ENCODE assay signal across 29 mouse cellular contexts in genomic region chr6:37580476-37580875, GRCm38 (mm10). TPM values are rescaled to one million over a fixed set of nuclear protein-coding genes. Genes with fewer than 3 reads are reported as not detected.
DNase-seq lines count a peak whose midpoint lies in the region; ATAC-seq and TF ChIP-seq lines count a peak whose summit lies in the region.
"Had no signal": no experiment of that assay in that cellular context is flagged by ENCODE, and none has a peak within 500 bp of the region (broad histone marks: within the 10 kb centered on the region; RNA-seq: fewer than 3 reads in every experiment).

No protein-coding gene starts in this region.

- H3K9ac ChIP-seq in intestine, embryonic 15.5 days = no peak overlapping the region
- H3K9ac ChIP-seq in intestine, postnatal 0 days (ENCODE audit: low read depth, low read length) = no peak overlapping the region
- H3K9ac ChIP-seq: embryonic facial prominence, embryonic 12.5 days; embryonic facial prominence, embryonic 15.5 days; forebrain, embryonic 12.5 days had no signal

- WGBS in intestine, embryonic 15.5 days = 55% methylated on average over 5 of the region's 5 CpGs
- WGBS in intestine, postnatal 0 days = 52% methylated on average over 5 of the region's 5 CpGs

- intact Hi-C loops in heart, postnatal 36 days (cut with DNase I) = no loop called here

- peak; percentile 61; the same call in 1 of the 2 replicates for ATAC-seq in intestine, embryonic 15.5 days
- no peak for ATAC-seq in intestine, postnatal 0 days
- ATAC-seq: forebrain, embryonic 14.5 days; forebrain, embryonic 16.5 days; Patski had no signal

- no peaks in the 10 kb centered on the region for H3K36me3 ChIP-seq in intestine, embryonic 15.5 days
- H3K36me3 ChIP-seq in intestine, postnatal 0 days (ENCODE audit: control insufficient read depth, insufficient read depth) = no peaks in the 10 kb centered on the region
- H3K36me3 ChIP-seq: embryonic facial prominence, embryonic 12.5 days; embryonic facial prominence, embryonic 15.5 days; forebrain, embryonic 10.5 days; forebrain, embryonic 12.5 days; G1E had no signal

- H3K27ac ChIP-seq in intestine, embryonic 15.5 days = no peak overlapping the region
- H3K27ac ChIP-seq in intestine, postnatal 0 days (ENCODE audit: low read depth, low read length) = no peak overlapping the region
- H3K27ac ChIP-seq: embryonic facial prominence, embryonic 12.5 days; embryonic facial prominence, embryonic 15.5 days; forebrain, embryonic 10.5 days; forebrain, embryonic 12.5 days had no signal

- H3K9me3 ChIP-seq in intestine, embryonic 15.5 days = no peaks in the 10 kb centered on the region
- H3K9me3 ChIP-seq in intestine, postnatal 0 days (ENCODE audit: control insufficient read depth) = no peaks in the 10 kb centered on the region
- H3K9me3 ChIP-seq: embryonic facial prominence, embryonic 12.5 days; embryonic facial prominence, embryonic 15.5 days; forebrain, embryonic 10.5 days; forebrain, embryonic 12.5 days; G1E had no signal

- no peaks in the 10 kb centered on the region for H3K27me3 ChIP-seq in intestine, embryonic 15.5 days (replicated peaks)
- H3K27me3 ChIP-seq in intestine, postnatal 0 days (replicated peaks; ENCODE audit: control insufficient read depth, insufficient read depth, low read length) = no peaks in the 10 kb centered on the region
- H3K27me3 ChIP-seq: embryonic facial prominence, embryonic 12.5 days; embryonic facial prominence, embryonic 15.5 days; forebrain, embryonic 12.5 days; Patski had no signal

- H3K4me3 ChIP-seq in intestine, embryonic 15.5 days (replicated peaks) = no peak overlapping the region
- H3K4me3 ChIP-seq in intestine, postnatal 0 days (ENCODE audit: low read depth, low read length) = no peak overlapping the region
- H3K4me3 ChIP-seq: embryonic facial prominence, embryonic 12.5 days; embryonic facial prominence, embryonic 15.5 days; erythroblast, embryonic 14.5 days; forebrain, embryonic 10.5 days; forebrain, embryonic 12.5 days had no signal

- DNase-seq in urinary bladder, postnatal 14 days (ENCODE audit: low spot score) = peak; percentile 6
- no peak for DNase-seq in urinary bladder, postnatal 4 days (ENCODE audit: low spot score in 2 of 2)
- DNase-seq in R1 (ENCODE audit: low read depth, low spot score) = peak; percentile 64
- no peak for DNase-seq in ovary, adult 18-20 months (ENCODE audit: low spot score)
- no peak for DNase-seq in heart, postnatal 36 days
- DNase-seq: adrenal gland, adult 2 months; adrenal gland, postnatal 10 days; adrenal gland, postnatal 25 days; cerebellum, adult 11 months; cerebellum, adult 18-20 months; cerebellum, adult 8-10 months; cerebellum, adult 9-11 months; cerebellum, postnatal 14 days; cerebellum, postnatal 36 days; embryo, embryonic 11 days had no signal

- H3K4me2 ChIP-seq in intestine, embryonic 15.5 days (replicated peaks) = no peak overlapping the region
- H3K4me2 ChIP-seq in intestine, postnatal 0 days (replicated peaks; ENCODE audit: low read depth) = no peak overlapping the region
- H3K4me2 ChIP-seq: embryonic facial prominence, embryonic 12.5 days; embryonic facial prominence, embryonic 15.5 days; forebrain, embryonic 12.5 days had no signal

- TF ChIP-seq CTCF in intestine, postnatal 0 days (IDR thresholded peaks at IDR 0.05; ENCODE audit: low read depth) = no peak

- H3K4me1 ChIP-seq in intestine, embryonic 15.5 days (replicated peaks) = no peaks in the 10 kb centered on the region
- H3K4me1 ChIP-seq in intestine, postnatal 0 days (replicated peaks; ENCODE audit: control insufficient read depth, insufficient read depth, low read length) = no peaks in the 10 kb centered on the region
- H3K4me1 ChIP-seq: embryonic facial prominence, embryonic 12.5 days; embryonic facial prominence, embryonic 15.5 days; forebrain, embryonic 10.5 days; forebrain, embryonic 12.5 days had no signal

RNA-seq across cellular contexts. Expression of gene Akr1d1, which starts 50.5 kb away (rescaled TPM):
- 0.21 and 0.44 TPM in 2 replicates for polyA plus RNA-seq in intestine, embryonic 15.5 days (2015; fragmentation: Nextera tagmentation; extraction: Ambion mirVana)
- 0.51 and 0.54 TPM in 2 replicates for polyA plus RNA-seq in intestine, postnatal 0 days (2015; fragmentation: Nextera tagmentation; extraction: Ambion mirVana)
- not detected for total RNA-seq in heart, postnatal 36 days (2021)
- total RNA-seq: common myeloid progenitor, adult 5-6 weeks; G1E had no signal
- polyA plus RNA-seq: brain, embryonic 14.5 days; C2C12; embryonic facial prominence, embryonic 12.5 days; erythroblast, embryonic 14.5 days; forebrain, embryonic 10.5 days; forebrain, embryonic 12.5 days; forebrain, embryonic 14.5 days; forebrain, embryonic 16.5 days; G1E; Patski had no signal

Comparison
In these comparisons a context has a peak if more than half of its experiments do, and no peak if none do; other contexts are left out.
1. DNase-seq: peak in urinary bladder, postnatal 14 days (single experiment) and R1 (single experiment); none in urinary bladder, postnatal 4 days (0 of 2), ovary, adult 18-20 months (single experiment) and heart, postnatal 36 days (0 of 2).